Mouse (Mus musculus) liver, postnatal 0 days (tissue): ENCODE measurements around the gene Gm45711.

Source experiments
- CTCF ChIP-seq: sonication (generic); IDR thresholded peaks from 2 replicates; pipeline ENCODE4 v1.5.1; 2016; ENCODE audit warnings: antibody characterized with exemption, low read depth
- EP300 ChIP-seq: IDR thresholded peaks from 2 replicates; pipeline ENCODE4 v1.6.1; 2016; ENCODE audit warnings: antibody characterized with exemption, low read depth, mild to moderate bottlenecking

GRCm38 (mm10) chr8:104249442-104249996, 60.4 kb downstream of the Gm45711 start:
- TF ChIP-seq CTCF (no peak), EP300 (no peak)
